Mouse (Mus musculus): ENCODE data around the gene Limch1.
A peak's percentile ranks its signal among the peaks of the same experiment; 100 is the strongest.

Gene Limch1

GRCm38 (mm10) chr5:66992401-66992800 is 246.8 kb downstream of the Limch1 start:
- DNase-seq = no peak

- DNase-seq = no peak
Observed at GRCm38 (mm10) chr5:66993076-66993475, 247.4 kb downstream of the Limch1 start.

GRCm38 (mm10) chr5:66996124-66996523 is 250.5 kb downstream of the Limch1 start:
- no peak for DNase-seq

GRCm38 (mm10) chr5:66996886-66997599 is 251.4 kb downstream of the Limch1 start:
- DNase-seq = peak; percentile 79

- no peak for DNase-seq
Observed at GRCm38 (mm10) chr5:66997600-66997930, 251.9 kb downstream of the Limch1 start.

GRCm38 (mm10) chr5:66998341-66998740 is 252.7 kb downstream of the Limch1 start:
- no peak for DNase-seq

GRCm38 (mm10) chr5:67002346-67002745 is 256.7 kb downstream of the Limch1 start:
- DNase-seq = no peak

- DNase-seq = no peak
Observed at GRCm38 (mm10) chr5:67004619-67005018, 259.0 kb downstream of the Limch1 start.

GRCm38 (mm10) chr5:67011043-67011870 is 265.6 kb downstream of the Limch1 start:
- no peak for DNase-seq

GRCm38 (mm10) chr5:67011985-67012384 is 266.4 kb downstream of the Limch1 start:
- DNase-seq = no peak

GRCm38 (mm10) chr5:67013926-67014325 is 268.3 kb downstream of the Limch1 start:
- no peak for DNase-seq

GRCm38 (mm10) chr5:67016450-67016849 is 270.8 kb downstream of the Limch1 start:
- peak; percentile 42 for DNase-seq

- no peak for DNase-seq
Observed at GRCm38 (mm10) chr5:67024459-67025050, 278.9 kb downstream of the Limch1 start.

- no peak for DNase-seq
Observed at GRCm38 (mm10) chr5:67025095-67025494, 279.5 kb downstream of the Limch1 start.

GRCm38 (mm10) chr5:67025581-67025980 is 280.0 kb downstream of the Limch1 start:
- DNase-seq = no peak

- DNase-seq = no peak
Observed at GRCm38 (mm10) chr5:67028786-67029185, 283.2 kb downstream of the Limch1 start.

GRCm38 (mm10) chr5:67029946-67030345 is 284.3 kb downstream of the Limch1 start:
- DNase-seq = no peak

- no peak for DNase-seq
Observed at GRCm38 (mm10) chr5:67032601-67033000, 287.0 kb downstream of the Limch1 start.

- no peak for DNase-seq
Observed at GRCm38 (mm10) chr5:67043932-67044331, 298.3 kb downstream of the Limch1 start.

- peak; percentile 8 for DNase-seq
Observed at GRCm38 (mm10) chr5:67048003-67048402, 302.4 kb downstream of the Limch1 start.

- DNase-seq = no peak
Observed at GRCm38 (mm10) chr5:67057803-67058202, 312.2 kb downstream of the Limch1 start.

GRCm38 (mm10) chr5:67060519-67060918 is 314.9 kb downstream of the Limch1 start:
- no peak for DNase-seq

GRCm38 (mm10) chr5:67063596-67063995 is 318.0 kb downstream of the Limch1 start:
- DNase-seq = no peak

- no peak for DNase-seq
Observed at GRCm38 (mm10) chr5:67083117-67083516, 337.5 kb downstream of the Limch1 start.
